Mouse (Mus musculus): ENCODE measurements at regions not wholly inside any gene's neighbourhood (a gene's known extent, or its start where the extent isn't known, plus 50 kb on each side); places are given as distances from the start of the nearest gene placed in this dataset.

GRCm38 (mm10) chr4:93675739-93676402 is 340.6 kb upstream of the Tusc1 start:
- no peaks in the 10 kb centered on the region for H3K27me3 ChIP-seq (ENCODE audit: insufficient read depth, low read length)
- no peaks in the 10 kb centered on the region for H3K9me3 ChIP-seq (ENCODE audit: low read depth, low read length)
- no peak overlapping the region for H3K9ac ChIP-seq
- ATAC-seq (ENCODE audit: insufficient read depth): no peak
- H3K4me2 ChIP-seq: no peak overlapping the region
- no peak for TF ChIP-seq CTCF (IDR thresholded peaks at IDR 0.05; ENCODE audit: low read depth)
- WGBS: 54% methylated on average over 6 of the region's 6 CpGs
- H3K36me3 ChIP-seq (ENCODE audit: insufficient read depth): no peaks in the 10 kb centered on the region
- H3K27ac ChIP-seq (ENCODE audit: low read depth): no peak overlapping the region
- DNase-seq: no peak
- H3K4me1 ChIP-seq (ENCODE audit: insufficient read depth): no peaks in the 10 kb centered on the region
- H3K4me3 ChIP-seq (ENCODE audit: low read depth, low read length): no peak overlapping the region

DNA sequence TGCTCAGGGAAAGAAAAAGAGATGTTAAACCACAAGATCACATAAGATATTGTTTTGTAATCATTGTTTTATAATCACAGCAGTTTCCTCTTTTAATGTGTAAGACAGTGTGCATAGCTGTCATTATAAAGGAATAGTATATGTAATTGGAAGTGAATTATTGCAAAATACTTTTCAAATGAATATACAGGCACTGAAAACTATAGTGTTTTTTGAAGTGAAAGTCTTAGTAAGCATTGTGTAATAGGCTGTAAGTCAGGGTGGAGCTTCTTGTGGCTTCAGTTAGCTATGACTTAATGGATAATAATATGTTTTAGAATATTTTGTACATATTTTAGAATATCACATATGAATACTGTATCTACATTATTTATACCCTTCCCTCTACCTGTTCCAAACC is 333.7 kb upstream of the Tusc1 start:
- Histone ChIP-seq H3K4me1 (ENCODE audit: insufficient read depth) (no peaks in the 10 kb centered on the region), H3K4me3 (ENCODE audit: low read depth, low read length) (no peak overlapping the region), H3K4me2 (no peak overlapping the region), H3K9ac (no peak overlapping the region), H3K27ac (ENCODE audit: low read depth) (no peak overlapping the region), H3K36me3 (ENCODE audit: insufficient read depth) (no peaks in the 10 kb centered on the region), H3K27me3 (ENCODE audit: insufficient read depth, low read length) (no peaks in the 10 kb centered on the region), H3K9me3 (ENCODE audit: low read depth, low read length) (no peaks in the 10 kb centered on the region)
- ATAC-seq (ENCODE audit: insufficient read depth): no peak
- DNase-seq: no peak
- no peak for TF ChIP-seq CTCF (IDR thresholded peaks at IDR 0.05; ENCODE audit: low read depth)

GRCm38 (mm10) chr4:93664293-93664692 is 329.0 kb upstream of the Tusc1 start:
- H3K27ac ChIP-seq (ENCODE audit: low read depth): no peak overlapping the region
- DNase-seq (no peak), ATAC-seq (ENCODE audit: insufficient read depth) (no peak)
- no peaks in the 10 kb centered on the region for H3K9me3 ChIP-seq (ENCODE audit: low read depth, low read length)
- H3K27me3 ChIP-seq (ENCODE audit: insufficient read depth, low read length): no peaks in the 10 kb centered on the region
- no peaks in the 10 kb centered on the region for H3K36me3 ChIP-seq (ENCODE audit: insufficient read depth)
- H3K4me2 ChIP-seq: no peak overlapping the region
- H3K9ac ChIP-seq: no peak overlapping the region
- H3K4me3 ChIP-seq (ENCODE audit: low read depth, low read length): no peak overlapping the region
- no peaks in the 10 kb centered on the region for H3K4me1 ChIP-seq (ENCODE audit: insufficient read depth)
- whole genome bisulfite sequencing: 59% methylated on average over 1 of the region's 1 CpGs
- TF ChIP-seq CTCF (IDR thresholded peaks at IDR 0.05; ENCODE audit: low read depth): no peak

DNA sequence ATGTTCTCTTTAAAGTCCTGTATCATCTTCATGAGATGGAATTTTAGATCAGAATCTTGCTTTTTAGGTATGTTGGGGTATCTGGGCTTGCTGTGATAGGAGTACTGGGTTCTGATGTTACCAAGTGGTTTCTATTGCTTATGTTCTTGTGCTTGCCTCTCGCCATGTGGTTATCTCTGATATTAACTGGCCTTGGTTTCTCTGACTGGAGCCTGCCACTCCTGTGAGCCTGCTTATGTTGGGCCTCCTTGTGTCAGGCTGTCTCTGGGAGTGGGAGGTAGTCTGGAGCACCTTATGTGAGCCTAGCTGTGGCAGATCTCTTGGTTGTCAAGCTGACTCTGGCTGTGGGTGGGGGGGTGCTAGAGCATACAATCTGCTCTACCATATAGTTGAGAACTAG is 302.9 kb upstream of the Tusc1 start:
- Histone ChIP-seq H3K36me3 (ENCODE audit: insufficient read depth) (no peaks in the 10 kb centered on the region), H3K27ac (ENCODE audit: low read depth) (no peak overlapping the region), H3K4me1 (ENCODE audit: insufficient read depth) (no peaks in the 10 kb centered on the region), H3K9me3 (ENCODE audit: low read depth, low read length) (no peaks in the 10 kb centered on the region), H3K9ac (no peak overlapping the region), H3K4me2 (no peak overlapping the region), H3K4me3 (ENCODE audit: low read depth, low read length) (no peak overlapping the region), H3K27me3 (ENCODE audit: insufficient read depth, low read length) (no peaks in the 10 kb centered on the region)
- ATAC-seq (ENCODE audit: insufficient read depth): no peak
- no peak for DNase-seq
- TF ChIP-seq CTCF (IDR thresholded peaks at IDR 0.05; ENCODE audit: low read depth): no peak
- 88% methylated on average over 1 of the region's 1 CpGs for WGBS

- no peak for ATAC-seq (ENCODE audit: insufficient read depth)
- no peak overlapping the region for H3K9ac ChIP-seq
- H3K36me3 ChIP-seq (ENCODE audit: insufficient read depth): no peaks in the 10 kb centered on the region
- no peak for DNase-seq
- H3K4me1 ChIP-seq (ENCODE audit: insufficient read depth): no peaks in the 10 kb centered on the region
- no peak overlapping the region for H3K27ac ChIP-seq (ENCODE audit: low read depth)
- H3K9me3 ChIP-seq (ENCODE audit: low read depth, low read length): no peaks in the 10 kb centered on the region
- no peaks in the 10 kb centered on the region for H3K27me3 ChIP-seq (ENCODE audit: insufficient read depth, low read length)
- no peak overlapping the region for H3K4me2 ChIP-seq
- no peak overlapping the region for H3K4me3 ChIP-seq (ENCODE audit: low read depth, low read length)
- 88% methylated on average over 1 of the region's 1 CpGs for WGBS
- no peak for TF ChIP-seq CTCF (IDR thresholded peaks at IDR 0.05; ENCODE audit: low read depth)
Measured at GRCm38 (mm10) chr4:93598474-93598873, 263.2 kb upstream of the Tusc1 start.

GRCm38 (mm10) chr4:93584328-93584727 is 249.0 kb upstream of the Tusc1 start:
- Histone ChIP-seq H3K4me2 (no peak overlapping the region), H3K9me3 (ENCODE audit: low read depth, low read length) (no peaks in the 10 kb centered on the region; the same call in 1 of the 2 replicates), H3K27ac (ENCODE audit: low read depth) (no peak overlapping the region), H3K27me3 (ENCODE audit: insufficient read depth, low read length) (no peaks in the 10 kb centered on the region), H3K9ac (no peak overlapping the region), H3K4me3 (ENCODE audit: low read depth, low read length) (no peak overlapping the region), H3K4me1 (ENCODE audit: insufficient read depth) (no peaks in the 10 kb centered on the region), H3K36me3 (ENCODE audit: insufficient read depth) (no peaks in the 10 kb centered on the region)
- DNase-seq (no peak), ATAC-seq (ENCODE audit: insufficient read depth) (no peak)
- 77% methylated on average over 1 of the region's 1 CpGs for WGBS
- TF ChIP-seq CTCF (IDR thresholded peaks at IDR 0.05; ENCODE audit: low read depth): no peak

DNA sequence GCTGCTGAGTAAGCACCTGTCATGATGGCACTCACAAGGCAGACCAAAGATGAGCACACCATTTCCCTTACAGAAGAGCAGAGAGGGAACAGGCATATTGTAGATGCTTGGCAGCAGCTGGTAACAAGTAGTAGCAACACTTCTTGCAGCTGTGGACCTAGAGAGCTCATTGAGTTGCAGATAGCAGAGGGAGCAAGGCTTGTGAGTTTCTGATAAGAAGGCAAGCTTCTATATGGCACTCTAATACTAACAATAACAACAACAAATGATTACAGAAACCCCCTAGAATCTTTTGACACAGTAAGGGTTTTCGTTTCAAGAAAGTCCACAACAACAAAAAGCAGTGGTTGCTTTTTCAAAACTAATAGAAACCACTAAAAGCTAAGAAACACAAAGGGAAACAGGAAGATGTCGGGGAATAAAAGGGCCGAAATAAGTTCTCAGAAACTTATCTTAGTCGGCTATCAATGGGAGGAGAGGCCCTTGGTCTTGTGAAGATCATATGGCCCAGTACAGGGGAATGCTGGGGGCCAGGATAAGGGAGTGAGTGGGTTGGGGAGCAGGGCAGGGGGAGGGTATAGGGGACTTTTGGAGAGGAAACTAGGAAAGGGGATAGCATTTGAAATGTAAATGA is 248.5 kb upstream of the Tusc1 start:
- 55% methylated on average over 4 of the region's 4 CpGs for WGBS
- Histone ChIP-seq H3K27ac (ENCODE audit: low read depth) (no peak overlapping the region), H3K4me2 (no peak overlapping the region), H3K4me3 (ENCODE audit: low read depth, low read length) (no peak overlapping the region), H3K9ac (no peak overlapping the region), H3K9me3 (ENCODE audit: low read depth, low read length) (no peaks in the 10 kb centered on the region; the same call in 1 of the 2 replicates), H3K36me3 (ENCODE audit: insufficient read depth) (no peaks in the 10 kb centered on the region), H3K4me1 (ENCODE audit: insufficient read depth) (no peaks in the 10 kb centered on the region), H3K27me3 (ENCODE audit: insufficient read depth, low read length) (no peaks in the 10 kb centered on the region)
- ATAC-seq (ENCODE audit: insufficient read depth) (no peak), DNase-seq (no peak)
- TF ChIP-seq CTCF (IDR thresholded peaks at IDR 0.05; ENCODE audit: low read depth): no peak
